Mouse (Mus musculus) limb, embryonic 14.5 days (tissue): Measurements from ENCODE around the gene H2al2a. TPM values are rescaled to one million over a fixed set of nuclear protein-coding genes. Genes with fewer than 3 reads are reported as not detected.
A peak's percentile ranks its signal among the peaks of the same experiment; 100 is the strongest.

Experiments
- ATAC-seq: fragments of 200-750 bp; cut with Nextera tagmentation; 2 replicates; pipeline ENCODE4 v1.8.0; 2017; ENCODE audit warnings: low read depth, moderate number of reproducible peaks, moderate TSS enrichment; ENCODE audit not compliant: low FRiP score
- DNase-seq: peaks from one replicate; pipeline ENCODE4 v3.0.0-alpha.2; 2015; ENCODE audit warnings: low spot score
- H3K27ac ChIP-seq: fragments of 300-500 bp; sonication (generic); replicated peaks from 2 replicates; pipeline ENCODE4 v1.5.1; 2014; ENCODE audit warnings: low read depth, mild to moderate bottlenecking, low read length, moderate library complexity, mixed read lengths
- H3K27me3 ChIP-seq: fragments of 300-500 bp; sonication (generic); 2 replicates; pipeline ENCODE4 v1.6.1; 2014; ENCODE audit warnings: low read length, mixed read lengths; ENCODE audit not compliant: control insufficient read depth, insufficient read depth
- H3K36me3 ChIP-seq: fragments of 300-500 bp; sonication (generic); 2 replicates; pipeline ENCODE4 v1.6.1; 2014; ENCODE audit warnings: mild to moderate bottlenecking, low read length, moderate library complexity, mixed read lengths; ENCODE audit not compliant: control insufficient read depth, insufficient read depth
- H3K4me1 ChIP-seq: fragments of 300-500 bp; sonication (generic); 2 replicates; pipeline ENCODE4 v1.6.1; 2014; ENCODE audit warnings: antibody characterized with exemption, low read length, mixed read lengths; ENCODE audit not compliant: control insufficient read depth, insufficient read depth
- H3K4me2 ChIP-seq: fragments of 300-500 bp; sonication (generic); replicated peaks from 2 replicates; pipeline ENCODE4 v1.6.1; 2014; ENCODE audit warnings: low read depth, mild to moderate bottlenecking, low read length, moderate library complexity; ENCODE audit not compliant: severe bottlenecking
- H3K4me3 ChIP-seq: fragments of 300-500 bp; sonication (generic); replicated peaks from 2 replicates; pipeline ENCODE4 v1.5.1; 2014; ENCODE audit warnings: low read length
- H3K9ac ChIP-seq: fragments of 300-500 bp; sonication (generic); 2 replicates; pipeline ENCODE4 v1.6.1; 2014; ENCODE audit warnings: mild to moderate bottlenecking, low read depth, low read length, moderate library complexity; ENCODE audit not compliant: severe bottlenecking
- H3K9me3 ChIP-seq: fragments of 300-500 bp; sonication (generic); 2 replicates; pipeline ENCODE4 v1.6.1; 2016; ENCODE audit warnings: low read length; ENCODE audit not compliant: control insufficient read depth
- POLR2A ChIP-seq: fragments of 200-500 bp; IDR thresholded peaks from 2 replicates; pipeline ENCODE4 v1.8.0; 2012; ENCODE audit warnings: inconsistent platforms, mild to moderate bottlenecking, moderate library complexity, borderline replicate concordance; ENCODE audit not compliant: insufficient read depth, insufficient read length; ENCODE audit errors: extremely low read depth
- WGBS: fragments of 180-500 bp; shearing (Covaris S2); extraction: QIAGEN DNeasy Blood & Tissue Kit; methylation state at CpG from one replicate; pipeline ENCODE4 v1.1.7; 2014; 5-methylcytosine and 5-hydroxymethylcytosine counted together
- polyA plus RNA-seq, 2 experiments: library from polyadenylated mRNA; depleted of rRNA in 1 of 2; stranded (reverse) in 1 of 2; unstranded in 1 of 2; fragments of >200 nt; fragmentation: Nextera tagmentation in 1 of 2; extraction: Ambion mirVana in 1 of 2; gene quantifications; 2 replicates each; pipeline versions ENCODE4 v1.2.1 to v1.2.3; 2012 to 2014

Gene H2al2a
- polyA plus RNA-seq, 2 experiments = not detected

DNA sequence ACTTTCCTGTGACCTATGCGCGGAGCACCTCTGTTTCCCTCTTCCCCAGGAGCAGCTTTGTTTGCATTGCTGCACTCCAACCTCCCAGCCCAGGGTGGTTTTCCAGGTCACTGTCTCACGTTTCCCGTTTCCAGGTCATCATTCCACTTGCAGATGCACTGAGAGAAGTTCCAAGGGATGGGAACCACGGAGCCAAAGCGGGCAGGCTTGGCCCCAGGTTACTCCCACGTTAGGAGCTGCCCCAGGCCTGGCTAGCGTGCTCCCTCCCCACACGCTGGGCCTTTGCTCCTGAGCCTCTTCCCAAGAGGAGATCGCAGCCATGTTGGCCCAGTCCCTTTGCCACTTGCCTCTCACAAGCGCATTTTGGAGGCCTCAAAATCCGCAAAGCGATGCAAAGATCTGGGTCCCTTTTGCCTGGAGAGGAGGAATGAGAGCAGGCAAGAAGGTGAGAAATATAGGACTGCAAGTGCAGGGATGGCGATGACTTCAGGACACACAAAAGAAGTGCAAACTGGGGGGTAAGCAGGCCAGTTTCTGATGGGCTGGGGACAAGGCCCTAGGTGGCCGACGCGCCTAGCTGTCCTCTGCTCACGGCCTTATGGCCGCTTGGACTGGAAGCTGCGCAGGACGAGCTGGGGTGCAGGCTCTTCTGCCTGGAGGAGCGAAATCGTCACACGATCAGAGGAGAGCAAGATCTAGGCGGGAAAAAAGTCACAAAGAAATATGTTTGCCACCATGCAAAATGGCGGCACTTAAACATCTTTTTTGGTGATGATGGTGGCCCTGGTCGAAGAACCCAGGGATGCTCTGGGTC lies 43.8 kb upstream of the H2al2a start:
- DNase-seq = no peak
- H3K4me1 ChIP-seq = peaks cover 46% of the 10 kb centered on the region
- 29% methylated on average over 27 of the region's 27 CpGs for WGBS
- H3K27me3 ChIP-seq = no peaks in the 10 kb centered on the region
- H3K27ac ChIP-seq = peak overlapping the region; percentile 41; the same call in 1 of the 2 replicates
- H3K9ac ChIP-seq = peak overlapping the region; percentile 68
- no peaks in the 10 kb centered on the region for H3K36me3 ChIP-seq
- no peak for TF ChIP-seq POLR2A
- no peaks in the 10 kb centered on the region for H3K9me3 ChIP-seq
- peak overlapping the region; percentile 61 for H3K4me2 ChIP-seq
- peak overlapping the region; percentile 7; the same call in 1 of the 2 replicates for H3K4me3 ChIP-seq
- no peak for ATAC-seq

DNA sequence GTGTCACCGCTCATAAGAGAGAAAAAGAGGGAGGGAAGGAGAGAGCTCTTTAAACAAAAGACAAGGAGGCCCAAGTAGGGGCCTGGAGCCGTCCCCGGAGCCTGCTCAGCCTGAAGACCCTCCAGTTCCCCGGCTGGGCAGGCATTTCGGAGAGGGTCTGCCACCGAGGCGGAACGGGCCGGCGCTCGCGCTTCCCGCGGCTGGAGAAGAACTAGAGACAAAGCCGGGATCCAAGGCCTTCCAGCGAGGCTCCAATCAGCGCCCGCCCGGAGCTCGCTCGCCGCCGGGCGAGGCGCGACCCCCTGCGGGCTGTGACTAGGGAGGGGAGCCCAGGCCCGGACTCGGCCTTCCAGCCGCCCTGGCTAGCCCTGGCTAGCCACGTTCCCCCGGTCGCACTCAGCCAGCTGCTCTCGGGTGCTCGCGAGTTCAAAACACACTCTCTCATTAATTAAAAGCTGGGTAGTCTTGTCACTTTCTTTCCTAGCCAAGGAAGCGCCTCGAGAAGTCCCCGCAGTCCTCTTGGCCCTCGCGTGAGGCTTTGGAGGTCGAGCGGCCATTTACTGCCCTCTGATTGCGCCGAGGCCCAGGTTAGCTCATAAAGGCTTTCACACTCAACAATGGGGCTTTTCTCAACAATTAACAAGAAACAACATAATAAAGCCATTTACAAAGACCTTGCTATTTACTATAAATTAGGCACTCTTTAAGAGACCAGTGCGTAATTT lies 43.0 kb upstream of the H2al2a start:
- peak overlapping the region; percentile 44; the same call in 1 of the 2 replicates for H3K27ac ChIP-seq
- H3K4me1 ChIP-seq = peaks cover 46% of the 10 kb centered on the region
- H3K4me2 ChIP-seq = peak overlapping the region; percentile 61
- DNase-seq (no peak), ATAC-seq (peak; percentile 71; the same call in 1 of the 2 replicates)
- H3K9me3 ChIP-seq = no peaks in the 10 kb centered on the region
- TF ChIP-seq POLR2A = no peak
- H3K27me3 ChIP-seq = no peaks in the 10 kb centered on the region
- H3K36me3 ChIP-seq = no peaks in the 10 kb centered on the region
- H3K9ac ChIP-seq = peak overlapping the region; percentile 68
- H3K4me3 ChIP-seq = peak overlapping the region; percentile 22
- 8% methylated on average over 42 of the region's 46 CpGs for WGBS

DNA sequence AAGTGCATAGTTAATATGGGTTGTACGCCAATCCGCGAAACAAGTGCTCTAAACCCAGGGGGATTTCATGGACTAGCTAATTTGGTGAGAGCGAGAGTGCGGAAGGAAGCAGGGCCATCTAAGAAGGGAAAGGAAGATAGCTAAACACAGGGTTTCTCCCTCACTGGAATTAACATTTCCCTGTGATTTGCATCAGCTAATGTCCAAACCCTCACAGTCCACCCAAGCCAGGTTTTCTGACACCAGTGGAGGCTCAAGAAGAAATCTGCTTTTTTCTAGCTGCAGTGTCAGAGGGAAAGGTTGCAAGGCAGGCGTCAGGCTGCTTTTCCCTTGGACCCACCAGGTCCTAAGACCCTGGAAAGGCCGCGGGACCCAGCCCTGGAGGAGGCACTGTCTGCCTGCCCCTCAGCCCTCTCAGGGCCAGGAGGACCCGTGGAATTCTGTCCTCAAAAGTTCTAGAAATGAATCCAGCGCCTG lies 42.2 kb upstream of the H2al2a start:
- Histone ChIP-seq H3K9me3 (no peaks in the 10 kb centered on the region), H3K9ac (peak overlapping the region; percentile 68; the same call in 1 of the 2 replicates), H3K4me3 (no peak overlapping the region), H3K4me1 (peaks cover 42% of the 10 kb centered on the region), H3K27me3 (no peaks in the 10 kb centered on the region), H3K4me2 (no peak overlapping the region), H3K36me3 (no peaks in the 10 kb centered on the region), H3K27ac (no peak overlapping the region)
- DNase-seq (no peak), ATAC-seq (peak; percentile 1; the same call in 1 of the 2 replicates)
- TF ChIP-seq POLR2A = no peak
- 58% methylated on average over 10 of the region's 10 CpGs for WGBS

DNA sequence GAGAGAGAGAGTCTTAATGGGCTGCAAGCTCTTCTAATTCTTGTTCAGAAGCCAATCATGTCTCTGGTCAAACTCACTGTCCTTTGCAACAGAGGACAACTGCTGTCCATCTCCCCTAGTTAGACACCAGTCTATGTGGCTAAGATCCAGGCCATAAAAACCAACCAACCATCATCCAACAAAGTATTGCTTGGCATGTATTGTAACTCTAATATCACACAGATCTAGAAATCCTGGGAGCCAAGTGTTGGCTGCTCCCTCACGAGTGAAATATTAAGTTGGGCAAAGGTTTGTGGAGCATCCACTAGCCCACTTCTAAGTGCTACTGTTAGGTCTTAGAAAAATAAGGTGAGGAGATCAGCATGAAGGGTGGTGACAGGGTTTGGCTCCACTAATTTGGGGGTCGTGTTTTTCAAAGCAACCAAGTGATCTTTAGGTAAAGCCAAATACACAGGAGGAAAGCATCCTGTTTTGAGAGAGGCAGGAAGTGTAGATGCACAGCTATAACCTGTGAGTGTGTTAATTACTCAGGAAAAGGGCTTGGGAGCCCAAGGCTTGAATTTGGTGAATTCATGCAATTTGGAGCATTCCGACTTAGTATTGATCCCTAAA lies 41.5 kb upstream of the H2al2a start:
- ATAC-seq (no peak), DNase-seq (no peak)
- no peak overlapping the region for H3K4me2 ChIP-seq
- H3K36me3 ChIP-seq = no peaks in the 10 kb centered on the region
- 59% methylated on average over 3 of the region's 3 CpGs for WGBS
- H3K9me3 ChIP-seq = no peaks in the 10 kb centered on the region
- H3K9ac ChIP-seq = no peak overlapping the region
- peaks cover 39% of the 10 kb centered on the region for H3K4me1 ChIP-seq
- no peaks in the 10 kb centered on the region for H3K27me3 ChIP-seq
- no peak overlapping the region for H3K27ac ChIP-seq
- no peak overlapping the region for H3K4me3 ChIP-seq
- TF ChIP-seq POLR2A = no peak

DNA sequence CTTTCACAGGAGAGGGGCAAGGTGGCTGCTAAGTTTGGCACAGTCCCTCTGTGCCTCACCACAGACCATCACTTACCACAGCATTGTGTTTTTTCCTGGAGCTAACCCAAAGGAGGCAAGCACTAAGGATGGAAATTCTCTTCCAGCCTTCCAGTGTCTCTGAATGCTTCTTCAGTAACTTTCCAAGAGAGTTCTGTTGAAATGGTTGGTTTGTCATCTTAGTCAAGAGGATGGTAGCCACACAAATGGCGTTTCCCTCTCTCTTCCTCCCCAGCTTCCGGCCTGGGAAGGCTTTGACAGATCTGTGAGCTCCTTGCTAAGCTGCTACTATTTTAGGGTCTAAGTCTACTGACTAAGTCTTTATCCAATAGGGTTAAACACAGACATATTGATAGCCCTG lies 40.7 kb upstream of the H2al2a start, which contains the start of gene A930004D18Rik:
Gene A930004D18Rik (minus strand): TSS at position 247 of the 400 bp plus-strand sequence.
- Histone ChIP-seq H3K27ac (no peak within 1 kb of the TSS), H3K4me1 (peaks cover 34% of the 10 kb centered on the region), H3K9ac (no peak within 1 kb of the TSS), H3K4me2 (no peak within 1 kb of the TSS), H3K36me3 (no peaks in the 10 kb centered on the region), H3K4me3 (no peak within 1 kb of the TSS), H3K9me3 (no peaks in the 10 kb centered on the region), H3K27me3 (no peaks in the 10 kb centered on the region)
- no peak for DNase-seq
- no peak for TF ChIP-seq POLR2A
- WGBS = 80% methylated on average over 2 of the region's 2 CpGs
- ATAC-seq = no peak
